Mouse (Mus musculus): ENCODE data around the gene Dll3.

DNA sequence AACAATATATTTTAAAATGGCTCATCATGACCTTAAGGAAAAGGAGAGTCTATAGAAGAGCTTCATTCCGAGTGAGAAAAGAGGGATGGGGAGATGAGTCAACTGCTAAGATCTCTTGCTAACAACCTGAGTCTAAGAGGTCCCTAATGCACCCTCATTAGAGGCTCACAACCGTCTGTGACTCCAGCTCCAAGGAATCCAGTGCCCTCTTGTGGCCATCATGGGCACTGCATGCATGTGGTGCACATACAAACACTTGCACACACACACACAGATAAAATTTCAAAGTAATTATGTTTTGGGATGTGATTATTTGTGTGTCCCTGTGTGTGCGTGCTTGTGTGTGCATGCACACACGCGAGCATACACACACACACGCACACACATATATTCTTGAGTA is 46.6 kb downstream of the Dll3 start:
- TF ChIP-seq CTCF (IDR thresholded peaks at IDR 0.05): peak; percentile 33
- TF ChIP-seq POLR2A (IDR thresholded peaks at IDR 0.05; ENCODE audit: insufficient read depth, low read depth, low read length): no peak
